Mouse (Mus musculus) heart, postnatal 0 days (tissue): ENCODE results near the gene Ambra1.

ENCODE experiments used
- CTCF ChIP-seq: IDR thresholded peaks from 2 replicates; pipeline ENCODE4 v1.5.1; 2016; ENCODE audit warnings: antibody characterized with exemption, control low read depth, low read depth
- EP300 ChIP-seq: IDR thresholded peaks from 2 replicates; pipeline ENCODE4 v1.6.1; 2016; ENCODE audit warnings: antibody characterized with exemption, low read depth

- TF ChIP-seq CTCF (no peak), EP300 (no peak)
Measured at GRCm38 (mm10) chr2:91794466-91794865, 64.5 kb downstream of the Ambra1 start.
